Mouse (Mus musculus) kidney, adult 2 months (tissue): ENCODE results near the gene Kiss1r. TPM values are rescaled to one million over a fixed set of nuclear protein-coding genes. Genes with fewer than 3 reads are reported as not detected.

ENCODE experiments used
- DNase-seq: peaks from one replicate; pipeline ENCODE4 v3.0.0; 2021
- H3K27ac ChIP-seq: fragments of 200-500 bp; 2 replicates; pipeline ENCODE4 v1.5.1; 2012; ENCODE audit warnings: low read depth, low read length, control low read depth, inconsistent platforms; ENCODE audit not compliant: insufficient read depth
- H3K27me3 ChIP-seq: fragments of 200-500 bp; replicated peaks from 2 replicates; pipeline ENCODE4 v1.6.1; 2012; ENCODE audit warnings: mild to moderate bottlenecking, moderate library complexity, low read length, inconsistent platforms; ENCODE audit not compliant: control insufficient read depth, insufficient read depth
- H3K36me3 ChIP-seq: fragments of 200-500 bp; 2 replicates; pipeline ENCODE4 v1.6.1; 2012; ENCODE audit warnings: mild to moderate bottlenecking, moderate library complexity, low read length, inconsistent platforms; ENCODE audit not compliant: control insufficient read depth, insufficient read depth
- H3K4me1 ChIP-seq: fragments of 200-500 bp; 2 replicates; pipeline ENCODE4 v1.6.1; 2011; ENCODE audit warnings: low read length; ENCODE audit not compliant: control insufficient read depth, insufficient read depth
- H3K4me3 ChIP-seq: fragments of 200-500 bp; 2 replicates; pipeline ENCODE4 v1.5.1; 2011; ENCODE audit warnings: mild to moderate bottlenecking, low read depth, low read length, control low read depth; ENCODE audit not compliant: insufficient read depth
- CTCF ChIP-seq: fragments of 200-500 bp; conservative IDR thresholded peaks from 2 replicates; pipeline ENCODE4 v1.5.1; 2011; ENCODE audit warnings: low read depth, mild to moderate bottlenecking, control low read depth, low read length, moderate library complexity, mixed read lengths; ENCODE audit not compliant: insufficient read depth, insufficient read length
- POLR2A ChIP-seq: fragments of 200-500 bp; IDR thresholded peaks from one replicate; pipeline ENCODE4 v1.6.1; 2011; ENCODE audit warnings: low read depth, low read length, control low read depth
- WGBS: fragments of 180-500 bp; shearing (Covaris S2); methylation state at CpG from one replicate; pipeline ENCODE4 v1.1.7; 2018; 5-methylcytosine and 5-hydroxymethylcytosine counted together
- polyA plus RNA-seq: library from polyadenylated mRNA; depleted of rRNA; stranded (reverse); fragments of >200 nt; gene quantifications from 2 replicates; pipeline ENCODE4 v1.2.3, GENCODE M21; 2012

Gene Kiss1r
- polyA plus RNA-seq, 1 experiment = 5.6 TPM

- Histone ChIP-seq H3K4me1 (no peaks in the 10 kb centered on the region), H3K36me3 (no peaks in the 10 kb centered on the region), H3K27me3 (no peaks in the 10 kb centered on the region), H3K4me3 (no peak overlapping the region), H3K27ac (no peak overlapping the region)
- WGBS = 71% methylated on average over 2 of the region's 2 CpGs
- peak; percentile 29 for DNase-seq
- TF ChIP-seq CTCF (peak; percentile 46), POLR2A (no peak)
Observed at GRCm38 (mm10) chr10:79900951-79901410, 15.8 kb upstream of the Kiss1r start.

GRCm38 (mm10) chr10:79906712-79907111, 10.1 kb upstream of the Kiss1r start:
- no peaks in the 10 kb centered on the region for H3K36me3 ChIP-seq
- no peak overlapping the region for H3K4me3 ChIP-seq
- DNase-seq = no peak
- peaks cover 3% of the 10 kb centered on the region; the same call in 1 of the 2 replicates for H3K4me1 ChIP-seq
- TF ChIP-seq POLR2A = no peak
- no peak for TF ChIP-seq CTCF
- WGBS = 90% methylated on average over 9 of the region's 9 CpGs
- no peak overlapping the region for H3K27ac ChIP-seq
- no peaks in the 10 kb centered on the region for H3K27me3 ChIP-seq

GRCm38 (mm10) chr10:79907415-79907814, 9.4 kb upstream of the Kiss1r start:
- Histone ChIP-seq H3K4me1 (peaks cover 3% of the 10 kb centered on the region; the same call in 1 of the 2 replicates), H3K27me3 (no peaks in the 10 kb centered on the region), H3K36me3 (no peaks in the 10 kb centered on the region), H3K27ac (no peak overlapping the region), H3K4me3 (no peak overlapping the region)
- DNase-seq = no peak
- WGBS = 90% methylated on average over 10 of the region's 10 CpGs
- no peak for TF ChIP-seq POLR2A
- TF ChIP-seq CTCF = no peak

GRCm38 (mm10) chr10:79908167-79909091, 8.3 kb upstream of the Kiss1r start, which contains the start of gene Med16:
Gene Med16 (minus strand): TSS chr10:79908923.
- H3K27ac ChIP-seq = peak within 1 kb of the TSS; percentile 99
- TF ChIP-seq POLR2A = no peak
- no peak for TF ChIP-seq CTCF
- peaks cover 3% of the 10 kb centered on the region; the same call in 1 of the 2 replicates for H3K4me1 ChIP-seq
- peak within 1 kb of the TSS; percentile 83 for H3K4me3 ChIP-seq
- 1% methylated on average over 52 of the region's 52 CpGs for WGBS
- no peaks in the 10 kb centered on the region for H3K27me3 ChIP-seq
- H3K36me3 ChIP-seq = no peaks in the 10 kb centered on the region
- DNase-seq = peak; percentile 98

GRCm38 (mm10) chr10:79909092-79909922, 7.5 kb upstream of the Kiss1r start:
- 23% methylated on average over 14 of the region's 14 CpGs for WGBS
- H3K36me3 ChIP-seq = no peaks in the 10 kb centered on the region
- DNase-seq = peak; percentile 82
- peaks cover 3% of the 10 kb centered on the region; the same call in 1 of the 2 replicates for H3K4me1 ChIP-seq
- H3K4me3 ChIP-seq = no peak overlapping the region
- no peaks in the 10 kb centered on the region for H3K27me3 ChIP-seq
- TF ChIP-seq CTCF = no peak
- no peak for TF ChIP-seq POLR2A
- peak overlapping the region; percentile 15 for H3K27ac ChIP-seq

- no peak within 1 kb of the TSS for H3K4me3 ChIP-seq
- no peaks in the 10 kb centered on the region for H3K36me3 ChIP-seq
- H3K4me1 ChIP-seq = peaks cover 7% of the 10 kb centered on the region; the same call in 1 of the 2 replicates
- no peak within 1 kb of the TSS for H3K27ac ChIP-seq
- TF ChIP-seq POLR2A = no peak
- TF ChIP-seq CTCF = no peak
- 93% methylated on average over 4 of the region's 4 CpGs for WGBS
- DNase-seq = no peak
- H3K27me3 ChIP-seq = no peaks in the 10 kb centered on the region
Observed at GRCm38 (mm10) chr10:79910556-79910955, 6.2 kb upstream of the Kiss1r start, which contains the start of gene Gm26602. Gene Gm26602 (plus strand): TSS chr10:79910856.
